Mouse (Mus musculus): ENCODE results near the gene Adcy5.

Adcy5 gene

DNA sequence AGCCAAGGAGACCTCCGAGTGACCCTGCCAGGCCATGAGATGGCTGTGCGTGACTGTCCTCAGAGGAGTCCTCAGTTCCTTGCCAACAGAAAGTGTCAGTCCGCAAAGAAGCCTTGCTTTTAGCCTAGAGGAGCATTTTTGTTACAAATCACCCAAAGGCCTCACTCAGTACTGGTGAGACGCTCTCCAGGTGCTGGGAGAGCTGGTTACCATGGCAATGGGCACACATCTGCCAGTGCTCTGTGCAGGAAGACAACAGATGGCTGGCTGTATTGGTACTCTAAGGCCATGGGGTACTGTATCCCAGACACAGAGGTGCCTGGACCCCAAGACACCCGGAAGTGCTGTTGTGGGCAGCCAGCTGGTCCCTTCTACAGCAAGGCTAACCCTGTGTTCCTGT is 51.0 kb downstream of the Adcy5 start:
- no peak for DNase-seq (ENCODE audit: low read depth)

DNA sequence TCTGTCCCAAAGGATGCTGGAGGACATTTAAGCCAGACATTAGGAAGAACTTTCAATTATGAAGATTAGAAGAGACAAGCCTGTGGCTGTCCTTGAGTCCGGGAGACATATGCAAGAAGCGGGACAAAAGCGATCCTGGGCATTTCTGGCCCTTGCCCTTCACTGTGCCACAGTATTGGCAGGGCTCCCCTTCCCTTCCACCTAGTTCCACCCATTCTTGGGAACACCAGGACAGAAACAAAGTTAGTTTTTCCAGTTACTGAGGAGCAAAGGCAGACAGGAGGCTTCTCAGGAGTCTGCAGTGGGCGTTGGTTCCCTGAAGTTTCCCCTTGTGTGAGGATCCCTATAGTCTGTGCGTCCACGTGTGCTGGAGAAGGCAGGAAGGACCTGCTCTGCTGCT is 51.7 kb downstream of the Adcy5 start:
- DNase-seq (ENCODE audit: low read depth), result no peak

DNA sequence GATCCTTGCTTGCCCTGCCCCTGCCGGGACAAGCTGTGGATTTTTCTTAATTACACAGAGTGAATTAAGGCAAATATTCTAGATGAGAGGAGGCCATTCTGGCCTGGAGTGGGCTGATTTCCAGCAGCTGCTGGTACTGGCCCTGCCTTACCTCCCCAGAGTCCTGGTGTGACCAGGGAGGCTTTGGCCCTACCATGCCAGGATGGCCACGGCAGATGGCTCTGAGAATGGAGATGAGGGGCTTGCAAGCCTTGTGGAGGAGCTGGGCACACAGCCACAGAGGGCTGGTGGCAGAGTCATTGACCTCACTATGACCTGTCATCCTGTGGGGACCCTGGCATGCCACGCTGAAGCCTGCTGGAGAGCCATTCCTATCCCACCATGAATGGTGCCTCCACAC is 54.1 kb downstream of the Adcy5 start:
- DNase-seq (ENCODE audit: low read depth), result no peak

DNA sequence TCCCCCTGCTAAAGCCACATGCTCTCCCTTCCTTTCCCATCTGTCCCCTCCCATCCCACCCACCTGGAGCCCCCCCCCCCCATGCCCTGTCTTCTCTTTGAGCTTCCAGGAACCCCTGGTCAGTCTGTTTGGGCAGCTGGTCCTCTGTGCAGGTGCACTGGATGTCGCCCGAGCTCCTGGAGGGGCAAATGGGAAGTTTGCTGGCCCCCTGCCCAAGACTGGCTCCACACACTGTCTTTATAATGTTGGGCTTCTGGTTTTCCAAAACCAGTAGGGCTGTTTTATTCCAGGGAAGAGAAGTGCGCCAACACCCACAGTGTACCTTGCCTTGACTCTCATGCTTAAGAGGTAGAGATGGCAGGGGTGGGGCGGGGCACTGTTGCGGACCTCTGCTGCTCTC is 55.1 kb downstream of the Adcy5 start:
- DNase-seq (ENCODE audit: low read depth), result no peak

DNA sequence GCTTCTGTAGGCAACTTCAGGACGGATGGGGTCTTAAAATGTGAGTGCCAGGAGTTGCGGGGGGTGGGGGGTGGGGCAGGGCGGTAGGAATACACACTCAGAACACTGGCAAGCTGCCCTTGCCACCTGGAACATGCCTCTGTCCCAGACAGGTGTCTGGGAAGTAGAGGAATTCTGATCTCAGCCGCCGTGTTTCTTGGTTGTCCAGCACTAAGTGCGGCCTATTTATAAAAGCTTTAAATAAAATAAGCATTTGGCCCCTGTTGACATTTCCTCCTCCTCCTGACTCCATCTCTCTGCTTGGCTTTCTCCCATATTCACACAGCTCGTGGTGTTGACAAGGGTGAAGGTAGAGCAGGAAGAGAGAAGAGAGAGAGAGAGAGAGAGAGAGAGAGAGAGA is 60.4 kb downstream of the Adcy5 start:
- DNase-seq (ENCODE audit: low read depth), result no peak

DNA sequence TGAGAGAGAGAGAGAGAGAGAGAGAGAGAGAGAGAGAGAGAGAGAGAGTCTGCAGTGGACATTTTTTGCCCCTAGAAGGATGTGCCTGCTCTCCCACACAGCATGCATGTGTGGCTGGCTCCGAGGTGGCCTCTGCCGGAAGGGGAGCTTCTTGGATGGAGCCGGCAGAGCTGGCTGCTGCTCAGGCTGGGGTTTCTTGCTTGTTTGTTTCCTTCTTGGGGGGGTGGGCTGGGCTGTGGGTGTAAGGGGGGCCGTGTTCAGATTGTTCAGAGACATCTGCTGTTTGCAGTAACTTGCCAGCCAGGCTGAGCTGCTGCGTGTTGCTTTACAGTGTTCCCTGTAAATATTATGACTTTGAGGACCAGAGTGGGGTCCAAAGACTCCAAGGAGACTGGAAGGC is 60.8 kb downstream of the Adcy5 start:
- no peak for DNase-seq (ENCODE audit: low read depth)

DNA sequence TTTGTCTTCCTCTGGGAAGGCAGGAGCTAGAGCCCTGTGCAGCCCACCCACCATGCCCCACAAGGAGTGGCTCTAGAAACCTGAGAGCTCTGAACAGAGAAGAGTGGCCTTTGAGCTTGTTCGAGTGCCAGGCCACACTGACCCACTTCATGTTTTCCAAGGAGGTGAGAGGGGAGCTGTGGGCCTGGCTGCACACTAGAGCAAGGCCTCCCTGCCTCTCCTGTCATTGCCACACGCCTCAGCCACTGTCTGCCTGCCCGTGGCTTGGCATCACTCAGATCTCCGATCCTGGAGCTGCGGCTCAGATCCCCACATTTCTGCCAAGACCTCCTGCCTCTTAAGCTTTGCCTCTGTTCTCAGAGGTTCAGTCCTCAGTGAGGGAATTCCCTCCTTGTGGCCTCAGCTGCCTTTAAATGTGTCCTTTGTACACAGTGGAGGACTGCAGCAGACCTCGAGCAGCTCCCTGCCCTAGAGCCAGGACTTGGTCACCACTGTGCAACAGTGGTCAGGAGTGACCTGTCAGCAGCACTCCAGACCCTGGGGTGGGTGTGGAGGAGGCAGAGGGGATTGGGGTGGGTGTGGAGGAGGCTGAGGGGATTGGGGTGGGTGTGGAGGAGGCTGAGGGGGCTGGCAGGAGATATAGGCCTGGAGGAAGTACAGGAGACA is 62.3 kb downstream of the Adcy5 start:
- no peak for DNase-seq (ENCODE audit: low read depth)

DNA sequence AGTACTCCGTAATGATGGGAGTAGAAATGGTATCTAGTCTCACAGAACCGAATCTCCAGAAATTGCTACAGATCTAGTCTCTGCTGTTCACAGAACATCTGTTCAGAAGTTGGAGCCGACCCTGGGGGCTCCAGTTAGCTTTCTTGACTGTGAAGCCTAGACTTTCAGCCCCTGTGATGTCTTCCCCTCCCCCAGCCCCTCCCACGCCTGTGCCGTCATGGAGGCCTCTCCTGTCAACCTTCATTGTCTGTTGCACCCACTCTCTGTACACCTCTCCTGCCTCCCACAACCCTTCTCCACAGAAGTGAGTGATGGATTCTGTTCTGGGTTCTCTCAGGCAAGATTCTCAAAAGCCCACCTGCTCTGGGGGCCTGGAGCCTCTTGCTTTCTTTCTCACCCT is 65.7 kb downstream of the Adcy5 start:
- no peak for DNase-seq (ENCODE audit: low read depth)

DNA sequence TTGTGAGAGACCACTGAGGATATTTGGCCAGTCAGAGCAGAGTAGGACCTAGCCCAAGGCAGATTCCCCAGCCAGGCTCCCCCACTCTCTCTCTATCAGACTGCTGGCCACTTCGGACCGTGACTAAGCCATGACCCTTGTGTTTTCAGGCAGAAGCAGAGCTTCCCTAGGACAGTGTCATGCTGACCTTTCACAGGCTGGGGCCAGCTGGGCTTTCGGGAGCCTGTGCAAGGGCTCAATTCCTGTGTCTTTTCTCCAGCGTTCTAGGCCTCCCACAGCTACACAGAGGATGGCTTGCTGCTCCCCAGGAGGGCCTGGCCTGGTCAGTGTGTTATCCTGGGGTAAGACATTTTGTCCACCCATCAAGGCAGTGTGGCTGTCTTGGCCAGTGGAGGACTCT is 66.9 kb downstream of the Adcy5 start:
- DNase-seq (ENCODE audit: low read depth), result no peak

DNA sequence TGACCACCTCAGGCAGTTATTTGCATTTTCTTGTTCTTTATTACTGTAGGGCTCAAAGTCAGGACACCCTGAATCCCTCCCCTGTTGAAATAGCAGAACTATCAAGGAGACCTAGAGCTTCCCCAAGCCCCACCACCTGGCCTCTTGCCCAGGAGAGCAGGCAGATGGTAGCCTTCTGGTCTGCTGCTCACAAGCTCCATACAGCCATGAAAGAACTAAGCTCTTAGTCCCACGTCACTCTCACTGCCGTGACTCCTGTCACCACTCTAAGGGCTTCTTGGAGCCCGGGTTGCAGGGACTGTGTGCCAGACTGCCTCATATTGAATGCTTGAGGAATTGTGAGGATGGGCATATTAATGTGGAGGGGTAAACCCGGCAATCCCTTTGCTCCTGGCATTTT is 69.3 kb downstream of the Adcy5 start:
- DNase-seq (ENCODE audit: low read depth), result no peak

DNA sequence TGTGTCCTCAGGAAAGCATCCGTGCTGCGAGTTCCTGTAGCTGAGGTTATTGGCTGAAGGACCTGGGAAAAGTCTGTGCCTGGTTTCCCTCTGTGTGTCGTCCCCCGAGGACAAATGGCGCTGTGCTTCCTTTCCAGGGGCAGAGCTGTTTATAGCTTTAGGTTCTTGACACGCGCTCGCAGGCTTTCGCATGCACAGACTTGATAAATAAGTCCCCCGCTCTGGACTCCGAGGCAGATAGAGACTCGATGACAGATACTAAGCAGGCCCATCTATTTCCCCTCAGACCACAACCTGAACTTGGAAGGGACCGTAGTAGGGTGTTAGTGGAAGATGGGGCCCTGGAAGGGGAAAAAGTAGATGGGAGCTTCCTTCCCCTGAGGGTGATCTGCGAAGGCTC is 70.0 kb downstream of the Adcy5 start:
- no peak for DNase-seq (ENCODE audit: low read depth)

DNA sequence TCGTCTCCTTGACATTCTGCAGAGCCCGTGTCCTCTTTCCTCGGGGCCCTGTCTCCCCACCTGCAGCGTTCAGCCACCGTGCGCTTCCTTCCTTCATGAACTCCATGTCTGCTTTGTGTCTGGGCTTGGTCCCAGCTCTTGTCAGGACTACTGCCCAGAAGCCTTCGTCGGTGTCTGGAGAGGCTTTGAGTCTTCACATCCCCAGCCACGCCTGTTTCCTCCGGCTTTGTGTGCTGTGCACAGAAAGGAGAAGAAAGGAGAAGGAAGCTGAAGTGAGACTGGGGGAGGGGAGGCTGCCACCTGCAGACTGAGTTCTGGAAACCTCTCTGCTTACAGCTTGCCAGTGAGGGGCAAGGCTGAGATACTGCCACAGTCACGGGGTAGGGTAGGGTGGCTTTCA is 74.9 kb downstream of the Adcy5 start:
- DNase-seq (ENCODE audit: low read depth), result no peak

DNA sequence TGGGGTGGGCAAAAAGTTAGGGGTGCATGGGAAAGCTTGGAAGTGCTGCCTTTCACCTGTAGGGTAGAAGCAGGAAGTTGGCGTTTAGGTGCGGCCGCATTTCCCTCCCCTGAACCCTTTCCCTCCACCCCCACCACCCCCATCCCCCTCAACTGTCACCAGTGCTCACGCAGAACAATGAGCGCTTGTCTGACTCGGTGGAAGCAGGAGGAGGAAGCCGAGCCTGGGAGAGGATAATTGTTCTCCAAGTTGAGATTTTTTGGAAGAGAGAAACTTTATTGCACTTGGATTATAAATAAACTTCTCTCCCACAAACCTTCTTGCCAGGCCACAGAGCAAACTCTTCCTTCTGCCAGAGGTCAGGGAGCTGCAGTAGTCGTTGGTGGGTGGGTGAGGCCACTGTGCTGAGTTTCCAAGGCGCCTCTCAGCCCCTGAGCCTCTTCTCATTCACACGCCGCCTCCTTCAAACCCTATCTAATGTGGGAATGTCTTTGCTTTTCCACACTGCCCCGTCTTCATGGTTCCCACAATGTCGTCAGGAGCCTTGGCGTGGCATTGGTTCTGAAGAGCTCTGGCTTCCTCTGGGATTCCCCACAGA is 77.6 kb downstream of the Adcy5 start:
- no peak for DNase-seq (ENCODE audit: low read depth)

DNA sequence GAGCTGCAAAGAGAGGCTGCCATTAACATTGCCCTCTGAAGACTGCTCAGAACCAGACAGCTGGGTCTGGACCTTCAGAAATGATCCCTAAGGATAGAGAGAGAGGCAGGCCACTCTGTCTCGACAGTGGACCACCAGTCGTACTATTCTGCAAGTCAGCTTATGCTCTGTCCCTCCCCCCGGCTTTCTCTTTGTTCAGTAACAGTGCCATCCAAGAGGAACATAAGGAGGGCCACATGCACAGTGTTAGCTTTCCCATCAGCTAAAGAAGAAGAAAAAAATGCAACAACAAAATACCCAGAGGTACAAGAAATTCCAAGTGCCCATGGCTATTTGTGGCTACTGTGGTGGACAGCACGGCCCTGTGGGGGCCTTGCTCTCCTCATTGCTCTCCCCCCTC is 78.7 kb downstream of the Adcy5 start:
- DNase-seq (ENCODE audit: low read depth), result no peak

DNA sequence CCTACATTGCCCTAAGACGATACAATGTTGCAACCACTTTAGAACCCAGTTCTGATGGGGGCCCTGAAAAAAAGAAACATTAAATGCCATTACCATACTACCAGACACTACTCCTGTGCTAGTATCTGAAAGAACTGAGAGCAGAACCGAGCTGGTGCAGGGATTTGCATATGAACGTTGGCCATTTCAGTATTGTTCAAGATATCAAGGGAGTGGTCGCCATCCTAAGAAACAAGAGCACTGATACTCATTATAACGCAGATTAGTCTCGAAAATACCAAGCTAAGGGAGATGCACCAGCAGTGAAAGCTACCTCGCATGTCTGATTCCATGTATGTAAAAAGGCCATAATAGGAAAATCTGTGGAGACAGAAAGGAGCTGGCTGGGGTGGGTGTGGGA is 82.4 kb downstream of the Adcy5 start:
- DNase-seq (ENCODE audit: low read depth), result no peak

DNA sequence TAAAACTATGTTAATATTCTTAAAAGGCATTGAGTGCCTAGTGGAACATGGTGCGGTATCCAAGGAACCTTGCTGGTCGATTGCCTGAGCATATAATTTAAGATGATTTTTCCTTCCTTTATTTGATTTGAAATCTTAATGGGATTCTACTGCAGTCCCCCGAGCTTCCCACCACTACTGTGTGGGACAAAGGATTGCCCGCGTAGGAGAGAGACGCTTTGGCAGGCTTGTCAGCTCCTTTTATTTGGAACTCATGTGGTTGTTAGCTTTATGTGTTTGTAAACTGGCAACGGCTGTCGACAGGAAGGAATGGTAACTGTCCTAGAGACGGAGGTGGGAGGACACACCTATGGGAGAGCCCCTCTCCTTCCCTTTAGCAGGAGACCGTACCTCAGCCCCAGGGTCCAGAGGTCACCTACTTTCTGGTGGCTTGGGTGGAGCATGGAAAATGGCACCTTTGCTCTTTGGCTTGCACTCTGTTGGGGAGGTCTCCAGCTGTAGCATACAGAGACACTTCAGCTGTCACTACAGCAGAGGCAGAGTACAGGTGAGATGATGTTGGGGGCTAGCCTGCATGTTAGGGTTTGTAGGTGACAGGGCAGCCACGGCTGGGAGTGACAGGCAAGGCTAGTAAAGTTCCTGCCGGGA is 84.8 kb downstream of the Adcy5 start:
- no peak for DNase-seq (ENCODE audit: low read depth)

DNA sequence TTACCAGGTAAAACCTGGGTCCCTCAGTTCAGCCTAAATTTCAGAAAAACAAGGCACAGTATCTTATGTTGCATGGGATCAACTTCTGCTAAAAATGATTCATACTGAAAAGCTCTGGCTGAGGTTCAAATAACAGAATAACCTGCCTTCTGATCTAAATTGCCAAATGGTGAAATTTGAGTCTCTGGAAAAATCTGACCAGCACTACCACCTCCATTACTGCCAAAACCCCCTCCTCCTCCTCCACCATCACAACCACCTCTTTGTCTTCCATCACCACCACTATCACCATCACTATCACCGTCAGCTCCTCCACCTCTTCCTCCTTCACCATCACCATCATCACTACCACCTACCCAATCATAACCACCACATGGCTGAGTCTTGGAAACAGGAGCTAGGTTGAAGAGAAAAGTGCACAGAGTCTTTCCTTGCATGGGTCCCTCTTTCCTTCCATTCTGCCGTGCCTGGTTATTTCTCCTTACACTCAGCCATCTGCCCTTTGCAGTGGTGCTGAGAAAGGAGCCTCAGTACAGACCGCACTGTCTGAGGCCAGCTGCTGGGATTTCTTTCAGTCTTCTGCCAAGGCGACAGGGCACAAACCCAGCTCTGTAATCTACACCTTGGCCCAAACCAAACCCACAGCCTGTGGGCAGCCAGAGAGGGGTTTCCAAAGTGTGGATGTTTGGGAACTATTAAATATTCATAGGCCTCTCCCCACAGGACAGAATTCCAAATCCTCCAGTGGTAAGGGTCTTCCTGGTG is 85.5 kb downstream of the Adcy5 start:
- no peak for DNase-seq (ENCODE audit: low read depth)

DNA sequence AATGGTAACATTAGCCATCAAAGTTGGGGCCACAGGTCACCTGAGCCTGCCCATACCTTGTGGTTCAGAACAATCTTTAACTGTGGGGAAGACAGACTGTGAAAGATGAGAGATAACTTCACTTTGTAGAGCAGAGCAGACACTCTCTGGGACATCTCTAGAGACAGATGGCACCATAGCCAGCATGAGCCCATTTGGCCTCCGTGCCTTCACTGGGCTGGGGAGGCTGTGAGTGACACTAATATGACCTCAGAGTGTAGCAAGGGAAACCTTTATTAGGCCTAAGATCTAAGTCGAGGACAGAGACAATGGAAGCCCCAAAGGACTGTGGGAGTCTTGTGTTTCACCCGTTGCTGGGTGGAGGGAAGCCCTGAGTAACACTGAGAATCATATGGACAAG is 92.7 kb downstream of the Adcy5 start:
- no peak for DNase-seq (ENCODE audit: low read depth)

DNA sequence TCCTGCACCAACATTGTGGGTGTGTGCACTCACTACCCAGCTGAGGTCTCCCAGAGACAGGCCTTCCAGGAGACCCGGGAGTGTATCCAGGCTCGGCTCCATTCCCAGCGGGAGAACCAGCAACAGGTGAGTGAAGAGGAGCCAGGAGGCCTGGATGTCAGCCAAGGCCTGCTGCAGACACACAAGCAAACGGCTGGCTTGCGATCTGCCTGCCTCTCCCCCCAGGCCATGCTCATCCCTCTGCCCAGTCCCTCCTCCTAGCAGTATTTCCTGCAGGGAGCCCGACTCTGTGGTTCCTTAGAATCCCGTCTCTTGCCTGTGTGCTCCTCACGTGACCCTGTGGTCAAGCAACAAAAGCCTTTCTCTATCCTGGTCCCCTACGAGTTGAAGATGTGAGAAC is 94.1 kb downstream of the Adcy5 start:
- no peak for DNase-seq (ENCODE audit: low read depth)

DNA sequence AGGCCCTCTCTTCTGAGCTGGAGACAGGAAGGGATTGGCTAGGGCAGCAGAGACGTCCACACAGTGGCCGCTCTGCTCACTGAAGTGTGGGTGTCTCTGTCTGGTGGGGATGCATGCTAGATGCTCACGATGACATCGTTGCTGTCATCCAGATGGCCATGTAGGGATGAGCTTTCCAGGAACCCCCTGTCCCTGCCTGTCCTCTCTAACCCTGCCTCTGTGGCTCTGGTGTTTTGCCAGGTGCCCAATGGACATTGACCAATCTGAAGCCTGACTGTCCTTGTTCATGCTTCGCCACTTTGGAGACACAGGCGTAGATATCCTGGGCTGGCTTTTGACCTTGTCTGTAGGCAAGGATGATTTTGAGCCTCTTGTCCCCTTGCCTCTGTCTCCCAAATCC is 95.1 kb downstream of the Adcy5 start:
- no peak for DNase-seq (ENCODE audit: low read depth)

DNA sequence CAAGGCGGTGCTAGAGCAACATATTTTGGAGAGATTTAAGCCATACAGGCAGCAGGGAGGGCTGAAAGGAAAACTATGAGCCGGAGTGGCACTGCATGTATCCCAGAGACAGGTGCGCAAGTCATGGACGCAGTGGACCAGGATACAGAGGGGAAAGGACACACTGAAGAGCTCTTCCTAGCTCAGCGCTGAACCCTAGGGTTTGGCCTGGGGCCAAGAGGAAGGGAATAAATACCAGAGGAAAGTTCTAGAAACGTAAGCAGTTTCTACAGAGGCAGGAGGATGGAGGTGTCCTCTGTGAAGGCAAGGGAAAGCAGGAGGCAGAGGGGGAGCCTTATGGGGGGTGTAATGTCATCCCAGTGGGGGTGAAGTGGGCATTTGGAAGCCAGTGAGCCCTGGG is 97.0 kb downstream of the Adcy5 start:
- DNase-seq (ENCODE audit: low read depth), result no peak

DNA sequence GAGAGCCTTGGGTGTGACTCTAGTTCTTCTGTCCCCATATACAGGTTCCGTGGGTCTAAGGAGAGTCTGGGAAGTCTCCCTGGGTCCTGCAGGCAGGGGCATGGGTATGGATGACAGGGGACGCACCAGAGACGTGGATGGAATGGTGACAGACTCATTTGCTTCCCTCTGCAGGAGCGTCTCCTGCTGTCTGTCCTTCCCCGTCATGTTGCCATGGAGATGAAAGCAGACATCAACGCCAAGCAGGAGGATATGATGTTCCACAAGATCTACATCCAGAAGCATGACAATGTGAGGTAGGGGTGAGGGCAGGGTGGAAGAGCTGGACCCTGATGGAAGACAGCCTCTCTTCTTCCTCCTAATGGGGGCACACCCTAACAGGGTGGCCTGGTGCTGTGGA is 98.3 kb downstream of the Adcy5 start:
- no peak for DNase-seq (ENCODE audit: low read depth)

DNA sequence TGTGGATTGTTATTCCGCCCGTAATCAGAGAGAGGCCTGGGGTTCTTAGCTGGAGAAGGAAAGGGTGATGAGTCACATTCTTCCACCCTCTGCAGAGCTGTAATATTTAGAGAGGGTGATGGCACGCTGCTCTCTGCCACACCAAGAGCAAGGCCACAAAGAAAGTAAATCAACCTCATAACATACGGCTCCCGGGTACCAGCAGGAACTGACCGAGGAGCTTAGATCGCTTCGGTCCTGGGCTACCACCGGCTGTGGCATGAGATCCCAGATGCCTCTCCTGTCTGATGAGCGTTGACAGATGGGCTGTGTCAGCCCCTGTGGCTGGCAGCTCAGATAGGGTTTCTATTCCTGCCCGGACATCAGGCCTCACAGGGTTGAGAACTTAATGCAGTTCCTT is 101.3 kb downstream of the Adcy5 start:
- DNase-seq (ENCODE audit: low read depth), result no peak

All from c-Kit-positive CD71-positive TER-119-negative erythroid progenitor cells, embryonic 14.5 days (primary cell).